9 mouse cellular contexts compared by ENCODE assay signal in genomic region chr14:54701298-54701697, GRCm38 (mm10). TPM values are rescaled to one million over a fixed set of nuclear protein-coding genes. Genes with fewer than 3 reads are reported as not detected.
DNase-seq lines count a peak whose midpoint lies in the region; ATAC-seq and TF ChIP-seq lines count a peak whose summit lies in the region.
"Had no signal": no experiment of that assay in that cellular context is flagged by ENCODE, and none has a peak within 500 bp of the region (broad histone marks: within the 10 kb centered on the region; RNA-seq: fewer than 3 reads in every experiment).

No protein-coding gene starts in this region.

- DNase-seq in G1E (ENCODE audit: low spot score) = peak; percentile 59
- DNase-seq in kidney, postnatal 4 days = peak; percentile 92
- DNase-seq in lung, postnatal 14 days = peak; percentile 91
- peak; percentile 75 for DNase-seq in right cerebral cortex, postnatal 14 days
- peak; percentile 71 to 74 for DNase-seq in urinary bladder, postnatal 36 days (ENCODE audit: low spot score in 2 of 2)

- peak; percentile 89 for TF ChIP-seq CTCF in G1E (IDR thresholded peaks at IDR 0.05; ENCODE audit: low read depth, low read length)
- TF ChIP-seq CTCF in bone marrow, adult 2 months (IDR thresholded peaks at IDR 0.05; ENCODE audit: control insufficient read depth, insufficient read depth, low read length) = peak; percentile 91
- TF ChIP-seq CTCF in embryonic fibroblast, embryonic 13.5 days (IDR thresholded peaks at IDR 0.05; ENCODE audit: borderline replicate concordance, insufficient read depth, low read length) = peak; percentile 75; the same call in 1 of the 2 replicates

- WGBS in bone marrow, adult 2 months = 11% methylated on average over 6 of the region's 6 CpGs
- 9% methylated on average over 6 of the region's 6 CpGs for WGBS in heart, embryonic 14.5 days

- 0 out of 2 replicates have a peak overlapping the region, but pooled peaks have one; percentile 3 for H3K4me2 ChIP-seq in heart, embryonic 14.5 days (ENCODE audit: low read length)
- H3K4me2 ChIP-seq: limb, embryonic 13.5 days had no signal

- no peak overlapping the region for H3K4me3 ChIP-seq in G1E (ENCODE audit: low read depth, low read length)
- H3K4me3 ChIP-seq in bone marrow, adult 2 months (replicated peaks; ENCODE audit: control insufficient read depth, low read depth, low read length) = no peak overlapping the region
- no peak overlapping the region for H3K4me3 ChIP-seq in embryonic fibroblast, embryonic 13.5 days (ENCODE audit: insufficient read depth, low read length)
- no peak overlapping the region for H3K4me3 ChIP-seq in heart, embryonic 14.5 days (ENCODE audit: control insufficient read depth in 1 of 2, insufficient read depth in 1 of 2, low read depth in 1 of 2, low read length in 2 of 2)
- H3K4me3 ChIP-seq: limb, embryonic 13.5 days had no signal

- no peak overlapping the region for H3K9ac ChIP-seq in heart, embryonic 14.5 days (ENCODE audit: low read length)
- H3K9ac ChIP-seq: limb, embryonic 13.5 days had no signal

- no peak for TF ChIP-seq POLR2A in bone marrow, adult 2 months (IDR thresholded peaks at IDR 0.05; ENCODE audit: borderline replicate concordance, control insufficient read depth, low read depth, low read length)
- no peak for TF ChIP-seq POLR2A in embryonic fibroblast, embryonic 13.5 days (IDR thresholded peaks at IDR 0.05; ENCODE audit: low read depth, low read length)

- ATAC-seq in G1E (ENCODE audit: extremely low read depth, insufficient number of reproducible peaks, low FRiP score, poor library complexity, severe bottlenecking) = no peak
- no peak for ATAC-seq in heart, embryonic 14.5 days (ENCODE audit: insufficient number of reproducible peaks, insufficient read depth, low FRiP score, low read depth)

- peaks cover 71% of the 10 kb centered on the region for H3K4me1 ChIP-seq in G1E (ENCODE audit: insufficient read depth, low read depth, low read length)
- peaks cover 1% of the 10 kb centered on the region; the same call in 1 of the 2 replicates for H3K4me1 ChIP-seq in bone marrow, adult 2 months (ENCODE audit: control insufficient read depth, insufficient read depth, low read length)
- H3K4me1 ChIP-seq in embryonic fibroblast, embryonic 13.5 days (ENCODE audit: control insufficient read depth, insufficient read depth, low read length) = no peaks in the 10 kb centered on the region
- peaks cover 7 to 16% of the 10 kb centered on the region in 2 experiments for H3K4me1 ChIP-seq in heart, embryonic 14.5 days (ENCODE audit: control insufficient read depth in 2 of 2, insufficient read depth in 2 of 2, low read length in 2 of 2)
- H3K4me1 ChIP-seq: limb, embryonic 13.5 days had no signal

- H3K9me3 ChIP-seq in G1E (replicated peaks) = no peaks in the 10 kb centered on the region
- no peaks in the 10 kb centered on the region for H3K9me3 ChIP-seq in heart, embryonic 14.5 days (ENCODE audit: control insufficient read depth, low read length)
- H3K9me3 ChIP-seq: limb, embryonic 13.5 days had no signal

- H3K36me3 ChIP-seq in G1E (replicated peaks) = no peaks in the 10 kb centered on the region
- no peaks in the 10 kb centered on the region for H3K36me3 ChIP-seq in heart, embryonic 14.5 days (ENCODE audit: control insufficient read depth, insufficient read depth, low read length)
- H3K36me3 ChIP-seq: limb, embryonic 13.5 days had no signal

- H3K27me3 ChIP-seq in G1E (ENCODE audit: insufficient read depth, low read length) = peaks cover 26% of the 10 kb centered on the region
- H3K27me3 ChIP-seq in heart, embryonic 14.5 days (ENCODE audit: control insufficient read depth, insufficient read depth, low read length) = no peaks in the 10 kb centered on the region

- no peak overlapping the region for H3K27ac ChIP-seq in bone marrow, adult 2 months (ENCODE audit: control insufficient read depth, insufficient read depth, low read depth, low read length, poor library complexity)
- no peak overlapping the region for H3K27ac ChIP-seq in embryonic fibroblast, embryonic 13.5 days (ENCODE audit: insufficient read depth, low read length)
- no peak overlapping the region for H3K27ac ChIP-seq in heart, embryonic 14.5 days (replicated peaks in 1 of 2; ENCODE audit: control insufficient read depth in 1 of 2, insufficient read depth in 1 of 2, low read depth in 2 of 2, low read length in 2 of 2)
- H3K27ac ChIP-seq: limb, embryonic 13.5 days had no signal

RNA-seq across cellular contexts. Expression of gene Gm29776, which starts 2.7 kb away (rescaled TPM):
- total RNA-seq in G1E (2014; fragmentation: Nextera tagmentation) (not detected in 2 replicates), G1E (2017) (0.11 TPM in 1 of 2 replicates, not detected in the other)
- 0.02 TPM in 1 of 2 replicates, not detected in the other for polyA plus RNA-seq in G1E (2012)
- not detected in 2 replicates for polyA plus RNA-seq in bone marrow, adult 2 months (2011; ENCODE audit: insufficient read depth, insufficient read length, low replicate concordance, missing spikeins)
- not detected in 2 replicates for polyA plus RNA-seq in embryonic fibroblast, embryonic 13.5 days (2011; ENCODE audit: insufficient read length, low read depth, missing spikeins)
- polyA plus RNA-seq in heart, embryonic 14.5 days (2014; fragmentation: Nextera tagmentation; extraction: Ambion mirVana) = 0.30 and 0.35 TPM in 2 replicates

RNA-seq across cellular contexts. Expression of gene Cebpe, which starts 10.7 kb away (rescaled TPM):
- total RNA-seq in G1E (2014; fragmentation: Nextera tagmentation) (0.90 and 1.6 TPM in 2 replicates), G1E (2017) (0.16 TPM in 1 of 2 replicates, not detected in the other)
- 11.1 and 12.4 TPM in 2 replicates for polyA plus RNA-seq in G1E (2012)
- polyA plus RNA-seq in bone marrow, adult 2 months (2011; ENCODE audit: insufficient read depth, insufficient read length, low replicate concordance, missing spikeins) = 41.3 and 90.9 TPM in 2 replicates
- polyA plus RNA-seq in embryonic fibroblast, embryonic 13.5 days (2011; ENCODE audit: insufficient read length, low read depth, missing spikeins) = not detected in 2 replicates
- not detected in 2 replicates for polyA plus RNA-seq in heart, embryonic 14.5 days (2014; fragmentation: Nextera tagmentation; extraction: Ambion mirVana)
- polyA plus RNA-seq: limb, embryonic 13.5 days had no signal

RNA-seq across cellular contexts. Expression of gene Acin1, which starts 14.6 kb away (rescaled TPM):
- total RNA-seq in G1E (2014; fragmentation: Nextera tagmentation) = 266 and 298 TPM in 2 replicates
- total RNA-seq in G1E (2017) = 115 and 125 TPM in 2 replicates
- polyA plus RNA-seq in G1E (2012) = 640 and 697 TPM in 2 replicates
- 284 and 378 TPM in 2 replicates for polyA plus RNA-seq in bone marrow, adult 2 months (2011; ENCODE audit: insufficient read depth, insufficient read length, low replicate concordance, missing spikeins)
- polyA plus RNA-seq in embryonic fibroblast, embryonic 13.5 days (2011; ENCODE audit: insufficient read length, low read depth, missing spikeins) = 184 and 243 TPM in 2 replicates
- polyA plus RNA-seq in heart, embryonic 14.5 days (2014; fragmentation: Nextera tagmentation; extraction: Ambion mirVana) = 69.1 and 81.1 TPM in 2 replicates

RNA-seq across cellular contexts. Expression of gene 1700123O20Rik, which starts 15.3 kb away (rescaled TPM):
- total RNA-seq in G1E (2014; fragmentation: Nextera tagmentation) (38.2 and 45.2 TPM in 2 replicates), G1E (2017) (34.1 and 34.6 TPM in 2 replicates)
- 10.1 and 12.5 TPM in 2 replicates for polyA plus RNA-seq in G1E (2012)
- 14.8 and 35.0 TPM in 2 replicates for polyA plus RNA-seq in bone marrow, adult 2 months (2011; ENCODE audit: insufficient read depth, insufficient read length, low replicate concordance, missing spikeins)
- polyA plus RNA-seq in embryonic fibroblast, embryonic 13.5 days (2011; ENCODE audit: insufficient read length, low read depth, missing spikeins) = 51.6 and 58.9 TPM in 2 replicates
- polyA plus RNA-seq in heart, embryonic 14.5 days (2014; fragmentation: Nextera tagmentation; extraction: Ambion mirVana) = 47.3 and 49.8 TPM in 2 replicates

Comparison
In these comparisons a context has a peak if more than half of its experiments do, and no peak if none do; other contexts are left out.
1. RNA of gene Cebpe, which starts 10.7 kb away (polyA plus RNA-seq): 41.3 to 90.9 TPM in bone marrow, adult 2 months and 11.1 to 12.4 TPM in G1E; not detected in embryonic fibroblast, embryonic 13.5 days and not detected in heart, embryonic 14.5 days; every median in the first group is over 10 times any median in the second.
2. Peak in every context shown above with its lines, with median percentiles within 50 percentile points of each other: DNase-seq and CTCF ChIP-seq.